Mouse (Mus musculus) neural tube, embryonic 13.5 days (tissue): Measurements from ENCODE around the gene Ezh2. TPM values are rescaled to one million over a fixed set of nuclear protein-coding genes. Genes with fewer than 3 reads are reported as not detected.

ENCODE experiments used
- ATAC-seq: fragments of 200-750 bp; cut with Nextera tagmentation; 2 replicates; pipeline ENCODE4 v1.8.0; 2017; ENCODE audit warnings: low read depth, mild to moderate bottlenecking, moderate TSS enrichment, moderate library complexity
- H3K27ac ChIP-seq: fragments of 300-500 bp; sonication (generic); replicated peaks from 2 replicates; pipeline ENCODE4 v1.5.1; 2015; ENCODE audit warnings: moderate library complexity, mild to moderate bottlenecking, inconsistent platforms
- H3K27me3 ChIP-seq: fragments of 300-500 bp; sonication (generic); 2 replicates; pipeline ENCODE4 v1.6.1; 2015; ENCODE audit warnings: mild to moderate bottlenecking, inconsistent platforms
- H3K36me3 ChIP-seq: fragments of 300-500 bp; sonication (generic); 2 replicates; pipeline ENCODE4 v1.6.1; 2015; ENCODE audit warnings: mild to moderate bottlenecking, inconsistent platforms
- H3K4me1 ChIP-seq: fragments of 300-500 bp; sonication (generic); replicated peaks from 2 replicates; pipeline ENCODE4 v1.6.1; 2015; ENCODE audit warnings: inconsistent platforms
- H3K4me2 ChIP-seq: fragments of 300-500 bp; sonication (generic); 2 replicates; pipeline ENCODE4 v1.6.1; 2015; ENCODE audit warnings: inconsistent platforms, mild to moderate bottlenecking, moderate library complexity
- H3K4me3 ChIP-seq: fragments of 300-500 bp; sonication (generic); 2 replicates; pipeline ENCODE4 v1.5.1; 2015; ENCODE audit warnings: mild to moderate bottlenecking, inconsistent platforms
- H3K9ac ChIP-seq: fragments of 300-500 bp; sonication (generic); 2 replicates; pipeline ENCODE4 v1.6.1; 2015; ENCODE audit warnings: moderate library complexity, mild to moderate bottlenecking, inconsistent platforms
- H3K9me3 ChIP-seq: fragments of 300-500 bp; sonication (generic); 2 replicates; pipeline ENCODE4 v1.6.1; 2016; ENCODE audit warnings: inconsistent platforms
- WGBS: fragments of 180-500 bp; shearing (Covaris S2); methylation state at CpG from one replicate; pipeline ENCODE4 v1.1.7; 2015; 5-methylcytosine and 5-hydroxymethylcytosine counted together
- polyA plus RNA-seq: library from polyadenylated mRNA; unstranded; fragments of >200 nt; fragmentation: Nextera tagmentation; extraction: Ambion mirVana; gene quantifications from 2 replicates; pipeline ENCODE4 v1.2.1, GENCODE M21; 2015

Ezh2 gene
- polyA plus RNA-seq, 1 experiment from 2014 or later, result 90.3 TPM

- no peak overlapping the region for H3K4me2 ChIP-seq
- H3K36me3 ChIP-seq, result peaks cover 95% of the 10 kb centered on the region
- no peaks in the 10 kb centered on the region for H3K27me3 ChIP-seq
- H3K9ac ChIP-seq, result no peak overlapping the region
- H3K4me3 ChIP-seq, result no peak overlapping the region
- ATAC-seq, result no peak
- 94% methylated on average over 1 of the region's 1 CpGs for WGBS
- no peak overlapping the region; the same call in 1 of the 2 replicates for H3K27ac ChIP-seq
- no peaks in the 10 kb centered on the region for H3K9me3 ChIP-seq
- no peaks in the 10 kb centered on the region for H3K4me1 ChIP-seq
Observed at GRCm38 (mm10) chr6:47527655-47528054, 67.5 kb downstream of the Ezh2 start.

GRCm38 (mm10) chr6:47527129-47527528, 68.0 kb downstream of the Ezh2 start:
- no peak for ATAC-seq
- WGBS, result 84% methylated on average over 2 of the region's 2 CpGs
- H3K36me3 ChIP-seq, result peaks cover 95% of the 10 kb centered on the region

GRCm38 (mm10) chr6:47526446-47526845, 68.7 kb downstream of the Ezh2 start:
- H3K9me3 ChIP-seq, result no peaks in the 10 kb centered on the region
- H3K4me3 ChIP-seq, result no peak overlapping the region
- H3K9ac ChIP-seq, result no peak overlapping the region
- no peak overlapping the region for H3K4me2 ChIP-seq
- WGBS, result 77% methylated on average over 4 of the region's 4 CpGs
- no peak overlapping the region for H3K27ac ChIP-seq
- ATAC-seq, result 0 out of 2 replicates have a peak, but pooled peaks have one; percentile 15
- no peaks in the 10 kb centered on the region for H3K27me3 ChIP-seq
- no peaks in the 10 kb centered on the region for H3K4me1 ChIP-seq
- peaks cover 92% of the 10 kb centered on the region for H3K36me3 ChIP-seq

More at GRCm38 (mm10) chr6:47527129-47527528, 68.0 kb downstream of the Ezh2 start:
- no peak overlapping the region for H3K4me3 ChIP-seq
- H3K4me1 ChIP-seq, result no peaks in the 10 kb centered on the region
- H3K27me3 ChIP-seq, result no peaks in the 10 kb centered on the region
- H3K27ac ChIP-seq, result peak overlapping the region; percentile 10; the same call in 1 of the 2 replicates
- H3K9ac ChIP-seq, result no peak overlapping the region
- no peaks in the 10 kb centered on the region for H3K9me3 ChIP-seq
- H3K4me2 ChIP-seq, result no peak overlapping the region

GRCm38 (mm10) chr6:47525041-47525440, 70.1 kb downstream of the Ezh2 start:
- H3K27me3 ChIP-seq, result no peaks in the 10 kb centered on the region
- no peaks in the 10 kb centered on the region for H3K4me1 ChIP-seq
- peaks cover 90% of the 10 kb centered on the region for H3K36me3 ChIP-seq
- no peak overlapping the region for H3K27ac ChIP-seq
- no peak for ATAC-seq
- H3K4me3 ChIP-seq, result no peak overlapping the region
- H3K9me3 ChIP-seq, result no peaks in the 10 kb centered on the region
- H3K9ac ChIP-seq, result no peak overlapping the region
- H3K4me2 ChIP-seq, result no peak overlapping the region
- 87% methylated on average over 2 of the region's 2 CpGs for WGBS

GRCm38 (mm10) chr6:47522431-47522830, 72.7 kb downstream of the Ezh2 start:
- Histone ChIP-seq H3K4me2 (no peak overlapping the region), H3K4me3 (no peak overlapping the region), H3K36me3 (peaks cover 90% of the 10 kb centered on the region), H3K27ac (no peak overlapping the region), H3K9me3 (no peaks in the 10 kb centered on the region), H3K4me1 (no peaks in the 10 kb centered on the region), H3K27me3 (no peaks in the 10 kb centered on the region), H3K9ac (no peak overlapping the region)
- 95% methylated on average over 3 of the region's 3 CpGs for WGBS
- no peak for ATAC-seq

GRCm38 (mm10) chr6:47520030-47520429, 75.1 kb downstream of the Ezh2 start:
- ATAC-seq, result no peak
- no peak overlapping the region for H3K4me2 ChIP-seq
- 87% methylated on average over 2 of the region's 2 CpGs for WGBS

GRCm38 (mm10) chr6:47494562-47494961, 100.6 kb downstream of the Ezh2 start:
- Histone ChIP-seq H3K4me3 (no peak overlapping the region), H3K4me2 (no peak overlapping the region), H3K27me3 (no peaks in the 10 kb centered on the region), H3K27ac (no peak overlapping the region), H3K9ac (no peak overlapping the region), H3K4me1 (no peaks in the 10 kb centered on the region), H3K9me3 (no peaks in the 10 kb centered on the region), H3K36me3 (0 out of 2 replicates have a peak, but pooled peaks cover 3% of the 10 kb centered on the region)
- ATAC-seq, result no peak
- WGBS, result 92% methylated on average over 4 of the region's 4 CpGs

More at GRCm38 (mm10) chr6:47520030-47520429, 75.1 kb downstream of the Ezh2 start:
- Histone ChIP-seq H3K36me3 (peaks cover 91% of the 10 kb centered on the region), H3K27ac (no peak overlapping the region), H3K9me3 (no peaks in the 10 kb centered on the region), H3K4me3 (no peak overlapping the region), H3K27me3 (no peaks in the 10 kb centered on the region), H3K9ac (no peak overlapping the region), H3K4me1 (no peaks in the 10 kb centered on the region)

- H3K9ac ChIP-seq, result no peak overlapping the region
- no peak for ATAC-seq
- no peaks in the 10 kb centered on the region for H3K9me3 ChIP-seq
- H3K27ac ChIP-seq, result no peak overlapping the region
- H3K4me1 ChIP-seq, result no peaks in the 10 kb centered on the region
- peaks cover 3% of the 10 kb centered on the region; the same call in 1 of the 2 replicates for H3K36me3 ChIP-seq
- WGBS, result 100% methylated on average over 1 of the region's 1 CpGs
- H3K27me3 ChIP-seq, result no peaks in the 10 kb centered on the region
- no peak overlapping the region for H3K4me2 ChIP-seq
- no peak overlapping the region for H3K4me3 ChIP-seq
Observed at GRCm38 (mm10) chr6:47482027-47482426, 113.1 kb downstream of the Ezh2 start.

Other genes starting within 250 kb of the Ezh2 start
- gene Cul1, start 141.9 kb downstream of the Ezh2 start, polyA plus RNA-seq, result 116 and 127 TPM in 2 replicates
- gene Pdia4, start 218.1 kb upstream of the Ezh2 start, polyA plus RNA-seq, result 187 and 204 TPM in 2 replicates
- 16.6 and 17.1 TPM in 2 replicates for gene Zfp786, start 235.5 kb upstream of the Ezh2 start, polyA plus RNA-seq
- 15.7 and 17.3 TPM in 2 replicates for gene Zfp398, start 240.3 kb upstream of the Ezh2 start, polyA plus RNA-seq